Mouse (Mus musculus) CD4-positive, CD25-positive, alpha-beta regulatory T cell, adult 9 weeks (primary cell): ENCODE results near the gene Islr. TPM values are rescaled to one million over a fixed set of nuclear protein-coding genes. Genes with fewer than 3 reads are reported as not detected.

Source experiments
- polyA plus RNA-seq: library from polyadenylated mRNA; unstranded; fragments of 100-300 nt; shearing (Covaris generic); gene quantifications from one replicate; pipeline ENCODE4 v1.2.1, GENCODE M21; 2017

Gene Islr
- 0.99 TPM for polyA plus RNA-seq

GRCm38 (mm10) chr9:58203516-58204447 lies at the start of gene Islr, which contains the start of gene Islr2:
Gene Islr, minus strand, starts transcription at chr9:58204306.
Gene Islr2, minus strand, starts transcription at chr9:58204319.

DNA sequence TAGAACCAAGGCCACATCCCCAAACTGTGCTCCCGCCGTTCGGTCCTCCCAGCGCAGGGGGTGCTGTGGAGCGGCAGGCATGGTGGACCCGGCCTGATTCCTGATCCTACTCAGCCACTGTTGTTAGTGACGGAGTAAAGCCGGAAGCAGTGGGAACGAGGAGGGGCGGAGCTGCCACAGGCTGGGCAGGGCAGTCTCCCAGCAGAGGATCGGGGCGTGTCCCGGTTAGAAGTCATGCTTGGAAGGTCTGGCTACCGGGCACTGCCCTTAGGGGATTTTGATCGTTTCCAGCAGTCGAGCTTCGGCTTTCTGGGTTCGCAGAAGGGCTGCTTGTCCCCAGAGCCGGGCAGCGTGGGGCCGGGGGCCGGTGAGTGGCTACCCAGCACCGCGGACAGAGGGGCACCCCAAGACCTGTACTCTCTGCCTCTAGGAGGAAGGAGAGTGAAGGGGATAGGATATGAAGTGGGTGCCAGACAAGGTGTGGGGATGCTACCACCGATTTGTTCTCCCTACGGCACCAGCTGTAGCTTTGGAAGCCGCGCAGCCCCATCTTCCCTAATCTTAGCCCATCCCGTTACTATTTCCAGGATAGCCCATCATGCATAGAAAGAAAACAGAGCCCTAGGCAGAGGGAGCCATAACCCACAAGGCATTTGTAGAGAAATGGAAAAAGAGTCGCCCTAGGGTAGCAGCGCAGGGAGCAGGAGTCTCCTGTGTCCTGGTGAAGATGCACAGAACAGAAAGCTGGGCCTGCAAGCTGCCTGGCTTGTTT lies 49.1 kb upstream of the Islr start, which contains the start of gene Stoml1:
Gene Stoml1, plus strand, starts transcription at position 132 of the 772 bp plus-strand sequence.

GRCm38 (mm10) chr9:58249592-58250192 lies 45.6 kb upstream of the Islr start, which contains the start of gene Pml:
Gene Pml, minus strand, starts transcription at chr9:58249786.

GRCm38 (mm10) chr9:58118671-58119070 lies 85.4 kb downstream of the Islr start, which contains the start of gene Ccdc33:
Gene Ccdc33, minus strand, starts transcription at chr9:58118823.

Other genes starting within 250 kb of the Islr start
- 0.43 TPM for gene Cyp11a1, start 197.9 kb downstream of the Islr start, polyA plus RNA-seq
- gene Stra6, start 140.5 kb downstream of the Islr start, polyA plus RNA-seq, result 6.6 TPM
- gene Ccdc33, start 85.5 kb downstream of the Islr start, polyA plus RNA-seq, result 0.14 TPM
- not detected for gene Islr2, start within 50 bp of the Islr start, polyA plus RNA-seq
- gene Pml, start 45.5 kb upstream of the Islr start, polyA plus RNA-seq, result 86.6 TPM
- gene Stoml1, start 48.9 kb upstream of the Islr start, polyA plus RNA-seq, result 37.8 TPM
- not detected for gene Loxl1, start 108.9 kb upstream of the Islr start, polyA plus RNA-seq
- not detected for gene Tbc1d21, start 166.1 kb upstream of the Islr start, polyA plus RNA-seq